Mouse (Mus musculus): Measurements from ENCODE around the gene E330014E10Rik.
"Not testable (repeated sequence)": the region's sequence is repeated elsewhere in the genome, so short reads cannot be mapped to it uniquely, and the experiment has no call there.

DNA sequence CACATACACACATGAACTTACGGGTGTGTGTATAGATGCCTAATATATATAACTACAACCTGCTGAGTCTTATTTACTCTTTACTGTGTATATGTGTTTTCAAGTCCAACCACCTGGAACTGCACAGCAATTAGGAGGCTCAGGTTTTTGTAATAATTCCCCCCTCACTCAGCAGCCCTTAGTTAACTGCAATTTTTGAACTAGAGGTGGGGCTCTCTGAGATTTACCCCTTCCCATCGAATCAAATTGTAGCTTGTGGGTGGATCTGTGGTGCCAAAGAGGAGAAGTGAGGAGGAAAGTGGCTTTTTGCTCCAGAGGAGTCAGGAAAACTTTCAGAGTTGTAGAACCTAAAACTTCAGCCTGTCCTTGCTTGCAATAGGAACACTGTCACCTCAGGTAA is at the start of gene E330014E10Rik:
- not testable (repeated sequence) for TF ChIP-seq CTCF (conservative IDR thresholded peaks at IDR 0.05; ENCODE audit: low read length); POU5F1 (IDR thresholded peaks at IDR 0.05; ENCODE audit: borderline replicate concordance, low read length)
